ENCODE assay signal across 17 mouse cellular contexts in genomic region chr3:37858624-37859302, GRCm38 (mm10).
"Had no signal": no experiment of that assay in that cellular context is flagged by ENCODE, and none has a peak within 500 bp of the region (broad histone marks: within the 10 kb centered on the region; RNA-seq: fewer than 3 reads in every experiment).

No protein-coding gene starts in this region.

- DNase-seq: kidney, adult 18-20 months; kidney, adult 9 months; kidney, postnatal 14 days; kidney, postnatal 4 days; liver; lung, adult 18-20 months; lung, postnatal 10 days; lung, postnatal 36 days; thymus, postnatal 25 days had no signal

- ATAC-seq: inflammation-experienced regulatory T-cells, adult 6 months; intestine, embryonic 16.5 days; liver, embryonic 12.5 days; midbrain, embryonic 15.5 days had no signal

- H3K27ac ChIP-seq: layer of hippocampus, adult 2 months; liver, embryonic 12.5 days; liver, embryonic 15.5 days; lung, embryonic 15.5 days; midbrain, embryonic 15.5 days; stomach, embryonic 15.5 days had no signal

- H3K4me2 ChIP-seq: liver, embryonic 12.5 days; liver, embryonic 15.5 days; lung, embryonic 15.5 days; midbrain, embryonic 15.5 days; stomach, embryonic 15.5 days had no signal

- H3K9ac ChIP-seq: liver, embryonic 12.5 days; liver, embryonic 15.5 days; lung, embryonic 15.5 days; midbrain, embryonic 15.5 days; stomach, embryonic 15.5 days had no signal

- H3K36me3 ChIP-seq: liver, embryonic 12.5 days; liver, embryonic 15.5 days; lung, embryonic 15.5 days; midbrain, embryonic 15.5 days; stomach, embryonic 15.5 days had no signal

- H3K4me3 ChIP-seq: layer of hippocampus, adult 2 months; liver, embryonic 12.5 days; liver, embryonic 15.5 days; lung, embryonic 15.5 days; midbrain, embryonic 15.5 days; stomach, embryonic 15.5 days had no signal

- H3K9me3 ChIP-seq: liver, embryonic 12.5 days; liver, embryonic 15.5 days; lung, embryonic 15.5 days; midbrain, embryonic 15.5 days; stomach, embryonic 15.5 days had no signal

- H3K27me3 ChIP-seq: liver, embryonic 12.5 days; liver, embryonic 15.5 days; lung, embryonic 15.5 days; midbrain, embryonic 15.5 days; stomach, embryonic 15.5 days had no signal
